Mouse (Mus musculus): ENCODE results near the gene Ttbk1.

GRCm38 (mm10) chr17:46484461-46484875 lies 3.0 kb downstream of the Ttbk1 start:
- TF ChIP-seq GATA1 (IDR thresholded peaks at IDR 0.05; ENCODE audit: low read length) = no peak
- TF ChIP-seq TAL1 (IDR thresholded peaks at IDR 0.05; ENCODE audit: low read length) = no peak
